8 mouse cellular contexts compared by ENCODE assay signal in genomic region chr5:24602751-24603343, GRCm38 (mm10). TPM values are rescaled to one million over a fixed set of nuclear protein-coding genes. Genes with fewer than 3 reads are reported as not detected.
A peak's percentile ranks its signal among the peaks of the same experiment; 100 is the strongest.
DNase-seq lines count a peak whose midpoint lies in the region; ATAC-seq lines count a peak whose summit lies in the region.

No protein-coding gene starts in this region.

- peak overlapping the region; percentile 76 for H3K4me3 ChIP-seq in lung, embryonic 15.5 days

- no peaks in the 10 kb centered on the region for H3K9me3 ChIP-seq in lung, embryonic 15.5 days

- peak; percentile 65 for ATAC-seq in lung, embryonic 15.5 days (ENCODE audit: borderline replicate concordance, extremely low read depth, low FRiP score, low TSS enrichment)

- peak overlapping the region; percentile 98 for H3K27ac ChIP-seq in lung, embryonic 15.5 days

- H3K36me3 ChIP-seq in lung, embryonic 15.5 days, result no peaks in the 10 kb centered on the region

- DNase-seq in 3134 (ENCODE audit: extremely low read depth, insufficient read length, low spot score), result peak; percentile 78
- DNase-seq in adrenal gland, adult 18-20 months (ENCODE audit: low spot score in 2 of 2), result peak; percentile 80 to 83
- peak; percentile 86 for DNase-seq in embryo, embryonic 9.5 days (ENCODE audit: extremely low spot score)
- DNase-seq in heart, adult 9 months (ENCODE audit: low spot score in 2 of 2), result peak; percentile 94
- peak; percentile 94 to 95 for DNase-seq in kidney, adult 8-10 months
- peak; percentile 91 for DNase-seq in skeletal muscle tissue, adult 2 months (ENCODE audit: low read depth, low spot score)
- no peak for DNase-seq in natural killer cell, adult 2 months (ENCODE audit: low spot score in 2 of 2)

- H3K4me1 ChIP-seq in lung, embryonic 15.5 days, result peaks cover 64% of the 10 kb centered on the region

- H3K27me3 ChIP-seq in lung, embryonic 15.5 days, result peaks cover 10% of the 10 kb centered on the region; the same call in 1 of the 2 replicates

- WGBS in lung, embryonic 15.5 days, result 0% methylated on average over 16 of the region's 16 CpGs

- peak overlapping the region; percentile 88 for H3K9ac ChIP-seq in lung, embryonic 15.5 days

- H3K4me2 ChIP-seq in lung, embryonic 15.5 days, result peak overlapping the region; percentile 87

RNA-seq across cellular contexts. Expression of gene Chpf2, which starts 16.3 kb away (rescaled TPM):
- total RNA-seq in adrenal gland, adult 18-20 months (2021), result 10 to 100 TPM; 34.5 to 39.7 TPM
- polyA plus RNA-seq in lung, embryonic 15.5 days (2015; fragmentation: Nextera tagmentation; extraction: Ambion mirVana), result 21.7 and 21.8 TPM in 2 replicates

RNA-seq across cellular contexts. Expression of gene Smarcd3, which starts 21.4 kb away (rescaled TPM):
- total RNA-seq in adrenal gland, adult 18-20 months (2021), result 10 to 100 TPM; 15.2 to 17.2 TPM
- 28.5 and 29.7 TPM in 2 replicates for polyA plus RNA-seq in lung, embryonic 15.5 days (2015; fragmentation: Nextera tagmentation; extraction: Ambion mirVana)

RNA-seq across cellular contexts. Expression of gene Abcf2, which starts 25.6 kb away (rescaled TPM):
- 10 to 100 TPM; 62.8 to 81.3 TPM for total RNA-seq in adrenal gland, adult 18-20 months (2021)
- 108 and 110 TPM in 2 replicates for polyA plus RNA-seq in lung, embryonic 15.5 days (2015; fragmentation: Nextera tagmentation; extraction: Ambion mirVana)

RNA-seq across cellular contexts. Expression of gene 4931409K22Rik, which starts 46.2 kb away (rescaled TPM):
- not detected for total RNA-seq in adrenal gland, adult 18-20 months (2021)
- not detected in 2 replicates for polyA plus RNA-seq in lung, embryonic 15.5 days (2015; fragmentation: Nextera tagmentation; extraction: Ambion mirVana)

Comparison
In these comparisons a context has a peak if more than half of its experiments do, and no peak if none do; other contexts are left out.
1. DNase-seq: peak in 3134 (single experiment), adrenal gland, adult 18-20 months (2 of 2), embryo, embryonic 9.5 days (single experiment), heart, adult 9 months (2 of 2), kidney, adult 8-10 months (2 of 2) and skeletal muscle tissue, adult 2 months (single experiment); none in natural killer cell, adult 2 months (0 of 2).